Mouse (Mus musculus) erythroblast, embryonic 14.5 days (primary cell): ENCODE data around the gene Slmap.

Source experiments
- GATA1 ChIP-seq: IDR thresholded peaks from 2 replicates; pipeline ENCODE4 v1.6.1; 2012; ENCODE audit warnings: low read length, inconsistent platforms, mixed read lengths
- TAL1 ChIP-seq: IDR thresholded peaks from 3 replicates; pipeline ENCODE4 v1.6.1; 2012; ENCODE audit warnings: low read length, inconsistent platforms, mixed read lengths

DNA sequence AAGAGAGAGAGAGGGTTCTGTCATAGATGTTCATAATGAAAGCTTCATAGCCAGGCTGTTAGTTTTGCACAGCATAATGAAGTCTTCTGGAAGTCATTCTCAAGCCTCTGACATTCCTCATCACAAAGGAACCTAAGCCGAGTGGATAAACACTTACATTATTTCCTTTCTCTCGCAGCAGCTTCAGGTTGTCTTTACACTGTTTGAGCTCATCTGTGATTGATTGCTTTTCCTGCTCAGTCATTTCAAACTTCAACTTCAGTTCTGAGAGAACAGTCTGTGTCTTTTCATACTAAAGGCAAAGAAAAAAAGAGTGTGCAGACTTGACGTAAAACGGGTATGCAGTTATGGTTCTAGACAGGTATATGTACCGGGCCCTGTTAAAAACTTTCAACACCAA, 116.8 kb downstream of the Slmap start:
- TF ChIP-seq GATA1 (no peak), TAL1 (no peak)
